Mouse (Mus musculus): ENCODE measurements around the gene Shank2.

The Shank2 gene

GRCm38 (mm10) chr7:144217192-144217591, 215.5 kb downstream of the Shank2 start:
- DNase-seq (ENCODE audit: low read depth, low spot score): peak; percentile 59

DNA sequence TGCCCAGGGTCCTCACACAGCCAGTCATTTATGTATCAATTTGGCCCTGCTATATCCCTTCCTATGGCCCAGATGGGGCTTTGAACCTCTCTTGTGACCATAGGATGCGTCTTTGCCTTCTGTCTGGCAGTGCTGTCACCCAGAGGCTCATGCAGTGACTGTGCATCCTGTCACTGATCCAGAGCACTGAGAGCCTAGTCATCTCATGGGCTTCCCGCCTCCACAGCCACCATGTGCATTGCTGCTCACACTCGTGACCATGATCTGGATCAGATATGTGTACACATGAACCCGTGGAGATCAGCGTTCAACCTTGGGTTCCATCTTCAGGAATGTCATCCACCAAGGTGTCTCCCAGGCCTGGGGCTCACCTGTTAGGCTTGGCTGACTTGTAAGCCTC, 227.0 kb downstream of the Shank2 start:
- no peak for DNase-seq (ENCODE audit: low read depth, low spot score)

DNA sequence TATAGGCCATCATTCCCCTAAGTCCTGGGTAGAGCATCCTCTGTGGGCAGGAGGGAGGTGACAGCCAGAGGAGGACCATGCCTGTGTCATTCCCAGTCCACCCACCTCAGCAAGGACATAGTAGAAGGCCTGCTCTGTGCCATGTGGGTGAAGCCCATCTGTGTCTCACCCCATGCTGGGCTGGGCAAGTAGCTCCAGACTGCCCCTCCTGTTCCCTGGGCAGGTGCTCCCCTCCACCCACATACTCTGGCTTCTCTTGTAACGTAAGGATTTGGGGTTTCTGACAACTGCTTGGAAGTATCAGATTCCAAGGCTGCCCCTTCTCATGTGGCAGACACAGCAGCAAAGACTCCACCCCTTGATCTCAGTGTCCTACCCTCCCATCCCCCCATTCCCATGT, 227.7 kb downstream of the Shank2 start:
- no peak for DNase-seq (ENCODE audit: low read depth, low spot score)

GRCm38 (mm10) chr7:144232132-144232706, 230.5 kb downstream of the Shank2 start:
- DNase-seq (ENCODE audit: low read depth, low spot score): peak; percentile 3

DNA sequence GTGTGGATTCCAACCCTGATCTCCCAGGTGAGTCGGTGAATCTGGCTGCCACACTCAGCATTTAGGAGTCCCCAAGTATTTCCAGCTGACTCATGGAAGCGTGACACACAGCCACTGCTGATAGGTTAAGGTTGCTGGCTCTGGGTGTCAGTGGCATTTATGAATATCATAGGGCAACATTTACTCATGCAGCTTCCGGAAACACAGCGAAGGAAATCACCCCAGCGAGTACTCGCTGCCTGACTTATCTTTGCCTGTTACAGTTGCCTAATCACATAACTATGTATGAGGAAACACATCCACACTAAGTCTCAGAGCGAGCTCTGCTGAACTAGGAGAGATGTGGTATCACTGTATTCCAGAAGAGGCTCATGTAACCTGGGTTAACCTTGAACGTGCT, 231.8 kb downstream of the Shank2 start:
- no peak for DNase-seq (ENCODE audit: low read depth, low spot score)

GRCm38 (mm10) chr7:144234783-144235182, 233.1 kb downstream of the Shank2 start:
- DNase-seq (ENCODE audit: low read depth, low spot score): peak; percentile 8

DNA sequence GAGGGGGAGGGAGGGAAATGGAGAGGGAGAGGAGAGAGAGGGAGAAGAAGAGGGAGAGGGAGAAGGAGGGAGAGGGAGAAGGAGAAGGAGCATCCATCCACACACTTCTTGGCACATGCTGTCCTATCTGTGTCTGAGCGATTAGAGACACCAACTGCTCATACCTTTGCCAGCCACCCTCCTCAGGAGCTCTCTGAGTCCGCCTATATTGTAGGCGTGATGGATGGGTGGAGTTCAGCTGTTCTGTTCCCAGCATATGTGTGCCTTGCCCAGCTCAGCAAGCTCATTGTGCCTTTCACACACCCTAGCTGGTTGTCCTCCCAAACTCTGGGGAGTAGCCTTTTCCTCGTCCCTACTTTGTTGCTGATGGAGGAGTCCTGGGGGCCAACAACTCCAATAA, 233.8 kb downstream of the Shank2 start:
- DNase-seq (ENCODE audit: low read depth, low spot score): no peak

DNA sequence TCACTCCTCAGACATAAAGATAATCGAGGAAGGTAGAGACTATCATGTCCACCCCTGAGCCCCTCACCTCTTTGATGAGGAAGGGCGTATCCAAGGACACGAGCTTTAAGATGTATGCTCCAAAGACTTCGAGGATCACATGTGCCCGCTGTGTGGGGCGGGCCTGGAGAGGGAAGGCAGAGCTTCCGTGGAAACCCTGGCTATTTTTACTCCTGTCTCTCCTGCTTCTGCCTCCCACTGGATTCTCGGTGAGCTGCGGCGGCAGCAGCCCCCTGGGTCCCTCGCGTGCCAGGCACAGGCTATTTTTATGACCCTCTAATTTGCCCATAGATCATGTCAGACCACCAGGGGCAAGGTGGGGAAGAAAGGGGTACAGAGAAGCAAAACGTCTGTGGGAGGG, 235.1 kb downstream of the Shank2 start:
- no peak for DNase-seq (ENCODE audit: low read depth, low spot score)

DNA sequence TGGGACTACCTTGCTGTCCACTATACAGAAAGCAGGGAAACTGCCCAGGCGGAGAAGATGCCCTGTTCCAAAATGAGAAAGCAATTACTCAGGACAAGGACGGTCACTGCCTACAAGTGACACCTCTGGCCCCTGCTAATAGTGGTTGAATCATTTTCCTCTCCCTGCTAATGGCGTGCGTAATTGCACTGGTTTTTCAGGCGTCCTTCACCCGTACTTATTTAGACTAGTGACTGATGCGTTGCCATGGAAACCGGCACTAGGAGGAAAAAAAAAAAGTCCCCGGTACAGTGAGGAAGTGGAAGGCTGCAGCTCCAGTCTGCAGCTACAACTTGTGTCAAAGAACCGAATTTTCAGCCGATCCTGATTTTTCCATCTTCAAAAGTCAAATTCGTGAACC, 236.7 kb downstream of the Shank2 start:
- peak; percentile 72 for DNase-seq (ENCODE audit: low read depth, low spot score)

GRCm38 (mm10) chr7:144238992-144239391, 237.3 kb downstream of the Shank2 start:
- no peak for DNase-seq (ENCODE audit: low read depth, low spot score)

DNA sequence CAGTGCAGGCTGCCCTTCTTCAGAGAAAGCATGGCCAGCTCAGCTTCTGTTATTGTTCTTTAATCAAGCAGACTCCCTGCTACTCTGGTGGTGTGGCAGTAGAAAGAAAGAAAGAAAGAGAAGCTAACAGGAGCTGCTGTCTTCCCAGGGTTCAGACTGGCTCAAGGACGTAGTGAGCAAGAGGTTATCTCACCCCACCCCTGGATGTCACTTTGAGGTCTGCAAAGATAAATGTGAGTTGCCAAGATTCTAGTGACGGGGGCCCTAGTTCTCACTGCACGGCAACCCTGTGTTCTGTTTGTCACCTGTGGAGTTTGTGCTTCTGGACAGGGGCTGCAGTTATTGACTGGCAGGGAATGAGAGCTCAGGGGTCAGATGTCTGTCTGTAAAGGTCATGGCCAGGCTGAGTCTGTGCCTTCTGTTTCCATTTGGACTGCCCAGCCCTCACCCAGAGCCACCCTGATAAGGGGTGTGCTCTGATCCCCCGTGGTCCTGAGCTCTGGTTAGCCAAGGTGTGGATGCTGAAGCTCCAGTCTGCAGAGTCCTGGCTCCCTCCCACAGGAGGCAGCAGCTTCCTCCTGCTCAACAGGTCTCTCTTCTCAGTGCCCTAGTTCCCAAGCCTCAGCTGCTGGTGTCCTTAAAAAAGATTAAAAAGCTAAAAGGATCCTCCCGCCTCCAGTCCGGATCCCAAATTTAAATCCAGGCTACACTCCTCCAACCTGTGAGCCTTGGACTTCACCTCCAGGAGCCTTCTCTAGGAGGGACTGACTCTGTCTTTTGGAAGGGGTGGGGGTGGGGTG, 238.0 kb downstream of the Shank2 start:
- DNase-seq (ENCODE audit: low read depth, low spot score): no peak

DNA sequence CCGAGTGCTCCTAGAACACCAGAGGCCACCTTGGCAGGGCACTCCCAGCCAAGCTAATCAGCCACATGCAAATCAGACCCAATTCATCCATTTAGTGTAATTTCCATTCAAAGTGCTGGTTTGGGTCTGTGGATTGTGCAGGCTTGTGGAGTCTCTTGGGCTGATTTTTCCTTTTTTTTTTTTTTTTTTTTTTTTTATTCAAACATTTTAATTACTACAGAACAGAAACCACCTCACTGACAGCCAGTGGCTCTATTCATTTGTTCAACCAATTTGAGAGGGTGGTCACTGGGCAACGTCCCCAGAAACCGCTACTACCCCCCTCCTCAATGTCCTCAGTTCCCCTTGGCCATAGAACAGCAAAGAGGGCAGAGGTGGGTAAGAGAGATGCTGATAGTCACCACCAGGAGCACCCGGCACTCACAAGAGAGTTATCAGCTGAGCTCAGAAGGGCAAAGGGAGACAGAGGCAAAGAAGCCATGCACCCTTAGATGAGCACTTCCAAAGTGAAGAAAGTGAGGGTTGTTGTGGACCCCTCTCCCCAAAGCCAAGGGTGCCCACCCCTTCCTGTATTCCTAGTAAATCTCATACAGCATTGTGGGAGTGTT, 239.1 kb downstream of the Shank2 start:
- DNase-seq (ENCODE audit: low read depth, low spot score): no peak

GRCm38 (mm10) chr7:144244203-144244602, 242.5 kb downstream of the Shank2 start:
- DNase-seq (ENCODE audit: low read depth, low spot score): no peak

DNA sequence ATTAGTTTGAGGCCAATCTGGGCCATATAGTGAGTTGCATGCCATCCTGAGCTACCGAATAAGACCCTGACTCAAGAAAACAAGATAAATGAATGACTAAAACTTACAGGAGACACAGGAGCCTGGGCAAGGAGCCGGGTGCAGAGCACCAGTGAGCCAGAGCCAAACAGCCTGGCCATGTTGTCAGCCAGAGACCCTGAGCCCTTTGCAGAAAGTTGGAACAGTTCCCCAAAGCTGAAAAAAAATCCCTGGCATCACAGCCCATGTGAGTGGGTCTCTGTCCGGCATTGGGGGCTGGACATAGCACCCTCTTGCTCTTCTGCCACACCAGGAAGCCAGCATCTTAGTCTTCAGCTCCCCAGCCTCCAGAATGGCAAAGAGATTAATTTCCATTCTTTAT, 244.5 kb downstream of the Shank2 start:
- DNase-seq (ENCODE audit: low read depth, low spot score): no peak

- DNase-seq (ENCODE audit: low read depth, low spot score): peak; percentile 87
Observed at GRCm38 (mm10) chr7:144248686-144249422, 247.1 kb downstream of the Shank2 start.

- DNase-seq (ENCODE audit: low read depth, low spot score): no peak
Observed at GRCm38 (mm10) chr7:144250791-144251190, 249.1 kb downstream of the Shank2 start.

DNA sequence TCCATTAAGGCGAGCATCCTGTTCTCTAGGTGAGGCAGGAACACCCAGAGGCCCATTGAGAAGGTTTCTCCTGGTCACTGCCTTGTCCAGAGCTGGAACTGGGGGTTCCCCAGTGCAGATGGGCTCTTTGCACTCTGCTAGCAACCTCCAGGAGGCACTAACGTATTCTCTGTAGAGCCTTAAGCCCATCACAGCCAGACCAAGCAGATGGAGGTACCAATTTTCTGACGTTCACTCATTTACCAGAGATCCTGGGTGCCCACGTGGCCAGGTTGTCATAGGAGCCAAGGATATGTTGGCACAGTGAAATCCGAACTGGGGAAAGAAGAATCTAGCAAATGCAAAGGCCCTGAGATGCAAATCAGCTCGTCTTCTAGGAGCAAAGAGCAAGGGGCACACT, 249.5 kb downstream of the Shank2 start:
- no peak for DNase-seq (ENCODE audit: low read depth, low spot score)

DNA sequence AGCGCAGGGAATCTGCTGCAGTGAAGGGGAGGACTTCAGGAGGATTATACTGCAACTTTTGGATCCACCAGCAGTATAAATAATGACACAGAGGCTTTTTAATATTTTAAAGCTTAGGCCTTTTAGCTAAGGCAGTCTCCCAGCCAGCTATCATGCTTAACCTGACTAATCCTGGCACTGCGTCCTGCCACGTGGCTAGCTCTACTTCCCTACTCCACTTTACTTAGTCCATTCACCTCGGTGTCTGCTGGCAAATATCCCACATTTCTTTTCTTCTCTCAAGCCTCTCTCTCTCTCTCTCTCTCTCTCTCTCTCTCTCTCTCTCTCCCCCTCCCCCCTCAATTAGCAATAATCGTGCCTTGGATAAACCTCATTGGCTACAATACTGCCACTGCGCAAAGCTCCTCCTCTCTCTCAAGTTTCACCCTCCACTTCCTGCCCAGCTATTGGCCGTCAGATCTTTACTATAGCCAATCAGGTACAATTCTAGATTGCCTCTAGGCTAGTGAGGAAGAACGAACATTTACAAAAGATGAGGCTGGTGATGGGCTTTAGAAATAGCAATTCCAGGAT, 253.0 kb downstream of the Shank2 start:
- peak; percentile 49 for DNase-seq (ENCODE audit: low read depth, low spot score)

DNA sequence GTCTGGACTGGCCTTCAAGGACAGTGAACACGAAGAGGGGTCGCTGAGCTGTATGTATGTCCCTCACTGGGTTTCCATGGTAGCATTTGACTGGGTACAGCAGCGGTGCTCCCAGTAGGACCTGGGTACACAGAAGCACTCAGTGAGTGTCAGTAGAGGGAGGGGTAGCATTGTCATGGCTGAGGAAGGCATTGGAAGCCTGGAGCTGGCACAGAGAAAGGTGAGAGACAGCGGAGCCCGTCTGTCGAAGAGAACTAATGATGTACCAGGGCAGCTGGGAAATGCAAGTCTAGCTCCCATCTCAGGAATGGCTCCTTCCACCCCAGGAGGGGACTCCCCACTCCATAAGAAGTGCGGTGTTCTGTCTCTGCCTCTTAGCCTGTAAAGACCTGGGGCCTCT, 256.1 kb downstream of the Shank2 start:
- DNase-seq (ENCODE audit: low read depth, low spot score): no peak

DNA sequence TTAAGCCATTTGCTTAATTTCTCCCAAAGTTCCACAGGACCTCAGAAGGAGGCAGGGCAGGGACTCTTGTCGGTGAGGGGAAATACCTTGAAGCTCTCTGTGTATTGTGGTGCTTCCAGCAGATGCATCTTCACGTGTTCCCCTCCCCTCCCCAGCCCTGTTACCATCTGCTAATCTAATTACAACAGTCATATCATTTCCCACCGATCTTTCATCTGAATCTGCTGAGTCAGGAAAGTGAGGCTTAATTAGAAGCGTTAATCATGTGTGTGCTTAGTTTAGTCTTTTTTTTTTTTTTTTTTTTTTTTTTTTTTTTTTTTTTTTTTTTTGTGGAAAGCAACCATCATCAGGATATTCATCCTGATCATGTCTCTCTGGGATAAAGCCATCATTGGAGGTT, 256.6 kb downstream of the Shank2 start:
- no peak for DNase-seq (ENCODE audit: low read depth, low spot score)

- no peak for DNase-seq (ENCODE audit: low read depth, low spot score)
Observed at GRCm38 (mm10) chr7:144262666-144263065, 260.9 kb downstream of the Shank2 start.

- no peak for DNase-seq (ENCODE audit: low read depth, low spot score)
Observed at GRCm38 (mm10) chr7:144266745-144267144, 265.0 kb downstream of the Shank2 start.
